Mouse (Mus musculus): ENCODE results near the gene Ptpn13.

The Ptpn13 gene

GRCm38 (mm10) chr5:103595394-103596226 is 170.6 kb downstream of the Ptpn13 start:
- no peak for DNase-seq (ENCODE audit: low spot score)

DNA sequence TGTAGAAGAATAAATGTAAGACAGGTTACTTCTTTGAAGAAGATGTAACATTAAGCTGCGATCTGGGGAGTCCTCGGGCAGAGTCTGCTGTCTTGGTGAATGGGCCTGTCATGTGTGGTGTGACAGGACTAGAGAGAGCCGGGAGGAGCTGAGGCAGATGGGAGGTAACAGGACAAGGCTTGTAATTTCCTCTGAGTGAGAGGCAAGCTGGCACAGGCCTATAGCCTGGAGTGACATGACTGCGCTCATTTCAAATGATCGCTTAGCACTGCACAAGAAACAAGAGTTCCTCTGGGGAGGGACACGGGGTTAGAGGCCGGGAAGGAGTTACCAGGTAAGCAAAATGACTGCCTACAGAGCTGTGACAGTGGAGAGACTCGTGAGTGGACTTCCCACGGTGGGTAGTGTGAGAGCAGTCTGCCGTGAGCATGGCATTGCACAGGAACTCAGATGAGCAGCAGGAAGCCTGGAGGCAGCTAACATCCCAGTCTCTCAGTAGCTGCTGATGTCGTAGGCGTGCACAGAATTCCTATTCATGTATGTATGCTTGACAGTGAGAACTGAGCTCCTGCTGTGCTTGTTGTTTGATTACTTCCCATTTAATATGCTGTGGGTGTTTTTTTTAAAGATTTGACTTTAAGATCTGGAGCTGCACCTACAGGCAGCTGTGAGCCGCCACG is 171.6 kb downstream of the Ptpn13 start:
- DNase-seq (ENCODE audit: low spot score) = no peak

GRCm38 (mm10) chr5:103597604-103598003 is 172.6 kb downstream of the Ptpn13 start:
- DNase-seq (ENCODE audit: low spot score) = no peak

- DNase-seq (ENCODE audit: low spot score) = no peak
These were observed 173.3 kb downstream of the Ptpn13 start for GRCm38 (mm10) chr5:103598264-103598663.

DNA sequence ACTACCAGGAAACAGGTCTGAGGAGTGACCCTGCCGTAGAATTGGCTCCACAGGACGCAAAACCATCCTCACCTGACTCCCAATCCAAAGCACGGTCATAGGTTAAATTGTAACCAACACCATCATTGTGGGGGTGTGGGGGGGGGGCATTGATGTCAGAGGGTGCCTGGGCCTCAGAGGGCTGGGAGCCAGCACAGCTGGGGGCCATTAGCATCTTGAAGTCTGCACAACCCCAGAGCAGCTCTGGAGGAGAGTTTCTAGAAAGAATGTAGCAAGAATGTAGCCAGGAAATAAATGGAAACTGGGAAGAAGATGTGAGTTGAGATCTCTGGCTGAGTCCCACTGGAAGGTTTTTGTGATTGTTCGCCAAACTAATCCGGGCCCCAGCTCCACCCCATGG is 173.9 kb downstream of the Ptpn13 start:
- no peak for DNase-seq (ENCODE audit: low spot score)

DNA sequence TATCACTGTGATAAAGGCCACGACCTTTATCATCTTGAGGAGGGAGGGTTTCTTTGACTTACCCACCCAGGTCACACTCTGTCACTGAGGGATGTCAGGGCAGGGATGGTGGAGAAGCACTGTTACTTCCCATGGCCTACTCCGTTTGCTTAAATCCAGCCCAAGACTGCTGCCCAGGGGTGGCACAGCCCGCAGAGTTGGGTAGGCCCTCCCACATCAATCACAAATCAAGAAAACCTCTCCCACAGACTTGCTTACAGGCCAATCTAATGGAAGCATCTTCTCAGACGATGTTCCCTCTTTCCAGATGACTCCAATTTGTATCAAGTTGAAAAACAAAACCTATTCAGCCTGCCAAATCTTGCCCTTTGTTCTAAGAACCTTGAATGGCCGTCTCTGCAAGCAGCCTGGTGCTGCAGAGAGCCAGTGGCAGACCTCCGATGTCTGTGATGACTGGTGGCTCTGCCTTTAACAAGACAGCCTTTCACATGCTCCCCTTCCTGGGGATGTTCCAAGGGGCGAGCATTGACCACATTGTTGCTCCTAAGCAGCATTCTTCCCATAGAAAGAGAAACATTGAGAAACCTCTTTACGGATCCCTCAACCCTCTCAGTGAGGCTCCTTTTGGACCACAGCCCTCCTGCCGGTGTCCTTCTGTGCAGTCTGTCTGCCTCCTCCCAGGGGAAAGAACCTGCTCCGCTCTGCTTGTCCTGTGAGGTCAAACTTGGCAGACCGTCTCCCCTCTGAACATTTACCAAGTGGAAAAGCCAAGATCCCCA is 178.3 kb downstream of the Ptpn13 start:
- DNase-seq (ENCODE audit: low spot score) = no peak

DNA sequence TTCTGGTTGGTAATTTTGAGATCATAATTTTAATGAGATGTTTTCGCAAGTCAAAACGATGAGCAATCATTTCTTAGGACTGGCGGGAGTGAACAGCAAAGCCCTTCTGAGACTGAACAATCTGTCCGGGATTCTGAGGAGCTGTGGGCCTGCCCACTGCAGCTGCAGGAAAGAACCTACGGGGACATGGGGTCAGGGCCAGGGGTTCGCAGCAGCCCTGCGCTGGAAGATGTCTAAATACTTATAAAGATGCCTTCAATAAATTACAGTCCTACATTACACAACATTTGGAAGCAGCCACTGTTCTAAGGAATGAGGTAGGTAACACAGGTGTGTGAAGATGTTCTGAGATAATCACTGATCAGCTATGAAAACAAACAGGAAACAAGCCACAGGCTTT is 180.7 kb downstream of the Ptpn13 start:
- no peak for DNase-seq (ENCODE audit: low spot score)

DNA sequence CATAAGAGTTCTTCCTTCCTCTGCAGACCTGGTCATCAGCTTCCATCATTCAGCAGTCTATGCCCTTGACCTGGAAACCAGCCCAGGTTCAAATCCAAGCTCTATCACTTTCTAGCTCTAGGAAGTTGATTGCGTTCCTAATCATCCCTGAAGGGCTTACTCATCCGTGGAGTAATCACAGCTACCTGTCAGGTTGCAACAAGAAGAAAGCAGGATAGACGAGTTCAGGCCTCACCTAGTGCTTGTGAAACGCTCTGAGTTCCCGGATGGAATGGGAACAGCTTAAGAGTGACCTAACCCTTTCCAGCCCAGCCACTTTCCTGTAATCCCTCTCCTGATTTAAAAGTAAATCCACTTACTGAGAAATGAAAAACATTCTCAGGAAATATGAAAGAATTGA is 185.2 kb downstream of the Ptpn13 start:
- DNase-seq (ENCODE audit: low spot score) = no peak

DNA sequence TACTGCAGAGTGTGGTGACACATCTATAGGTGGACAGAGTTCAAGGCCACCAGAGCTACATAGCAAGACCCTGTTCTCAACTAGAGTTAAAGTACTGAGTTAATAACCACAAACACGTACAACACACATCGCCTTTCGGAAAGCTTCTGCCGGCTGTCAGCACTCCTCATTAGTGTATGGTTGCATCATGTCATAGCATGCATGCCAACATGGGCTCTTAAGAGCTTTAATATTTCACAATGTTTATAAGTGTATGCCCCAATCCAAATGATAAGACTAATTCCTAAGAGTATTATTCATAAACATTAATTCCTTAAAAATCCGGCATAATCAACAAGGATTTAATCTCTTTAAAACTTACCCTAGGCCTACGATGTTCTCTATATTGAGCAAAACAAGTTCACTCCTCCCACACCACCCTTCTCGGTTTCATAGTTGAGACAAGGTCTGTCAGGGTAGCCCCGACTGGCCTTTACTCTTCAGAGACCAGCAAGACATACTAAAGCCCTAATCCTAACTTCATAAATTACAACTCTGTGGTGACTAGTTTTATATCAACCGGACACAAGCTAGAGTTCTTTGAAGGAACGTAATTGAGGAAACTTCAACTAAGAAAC is 186.0 kb downstream of the Ptpn13 start:
- DNase-seq (ENCODE audit: low spot score) = no peak

DNA sequence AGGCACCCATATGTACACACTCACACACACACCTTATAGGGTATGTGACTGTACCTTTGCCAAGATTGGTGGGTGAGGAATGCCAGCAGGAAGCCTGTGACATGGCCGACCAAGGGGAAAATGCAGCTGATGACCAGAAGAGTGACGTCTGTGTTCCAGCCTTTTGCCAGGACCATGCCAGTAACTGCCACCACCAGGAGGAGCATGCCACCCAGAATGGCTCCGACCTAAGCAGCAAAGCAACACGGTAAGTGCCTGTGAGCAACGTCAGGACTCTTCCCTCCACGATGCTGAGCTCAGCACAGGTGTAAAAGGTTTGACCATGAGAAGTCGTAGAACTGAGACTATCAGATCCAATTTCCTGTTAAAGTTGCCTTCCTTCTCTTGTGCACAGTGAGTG is 187.3 kb downstream of the Ptpn13 start:
- no peak for DNase-seq (ENCODE audit: low spot score)

DNA sequence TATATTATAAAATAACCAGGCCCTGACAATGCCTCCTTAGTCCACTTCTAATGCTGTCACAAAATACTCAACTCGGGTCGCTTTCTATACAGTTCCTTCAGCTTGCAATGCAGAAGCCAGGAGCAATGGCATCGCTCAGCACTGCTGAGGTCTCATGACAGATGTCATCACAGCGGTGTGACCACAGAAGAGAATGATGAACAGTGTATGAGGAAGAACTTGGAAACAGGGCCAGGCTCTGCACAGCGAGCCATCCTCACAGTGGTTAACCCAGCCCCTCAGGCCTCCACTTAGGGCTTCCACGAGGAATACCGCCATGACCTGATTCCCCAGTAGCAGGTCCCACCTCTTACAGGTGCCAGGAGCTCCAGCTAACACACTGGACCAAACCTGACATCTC is 189.4 kb downstream of the Ptpn13 start:
- no peak for DNase-seq (ENCODE audit: low spot score)

- no peak for DNase-seq (ENCODE audit: low spot score)
These were observed 192.2 kb downstream of the Ptpn13 start for GRCm38 (mm10) chr5:103617191-103617590.

GRCm38 (mm10) chr5:103620301-103620973 is 195.4 kb downstream of the Ptpn13 start:
- DNase-seq (ENCODE audit: low spot score) = no peak

- DNase-seq (ENCODE audit: low spot score) = no peak
These were observed 197.3 kb downstream of the Ptpn13 start for GRCm38 (mm10) chr5:103622321-103622720.

DNA sequence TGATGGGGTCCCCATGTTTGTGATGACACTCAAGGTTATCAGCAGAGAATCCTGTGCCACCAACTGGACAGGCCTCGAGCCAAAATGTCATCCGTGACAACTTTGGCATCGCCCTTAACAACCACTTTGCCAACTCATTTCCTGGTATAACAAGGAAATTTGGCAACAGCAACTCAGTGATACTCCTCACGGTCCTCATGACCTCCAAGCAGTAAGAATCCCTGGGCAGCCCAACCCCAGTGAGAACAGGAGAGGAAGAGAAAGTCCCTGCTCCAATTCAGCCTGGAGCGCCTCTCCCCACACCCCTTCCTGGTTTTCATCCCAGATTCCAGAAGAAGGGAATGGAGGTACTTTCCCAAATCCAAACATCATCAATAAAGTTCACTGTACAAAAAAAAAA is 199.8 kb downstream of the Ptpn13 start:
- DNase-seq (ENCODE audit: low spot score) = no peak

DNA sequence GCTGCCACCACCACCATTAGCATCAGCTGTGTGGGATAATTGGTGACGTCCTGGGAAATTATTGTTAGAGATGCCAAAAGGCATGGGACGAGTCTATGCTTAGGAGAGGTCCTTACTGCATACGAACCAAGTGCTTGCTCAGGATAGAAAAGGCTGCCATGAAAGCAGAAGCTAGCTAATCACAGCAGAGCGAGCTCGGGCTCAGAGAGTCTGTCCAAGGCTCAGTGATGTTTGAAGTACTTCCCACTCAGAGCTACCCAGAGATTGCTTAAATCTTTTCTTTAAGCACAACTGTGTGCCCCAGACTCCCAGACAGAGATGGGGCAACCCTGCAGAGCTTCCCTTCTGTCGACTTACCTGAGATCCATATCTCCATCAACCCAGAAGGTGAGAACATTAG is 203.5 kb downstream of the Ptpn13 start:
- no peak for DNase-seq (ENCODE audit: low spot score)

DNA sequence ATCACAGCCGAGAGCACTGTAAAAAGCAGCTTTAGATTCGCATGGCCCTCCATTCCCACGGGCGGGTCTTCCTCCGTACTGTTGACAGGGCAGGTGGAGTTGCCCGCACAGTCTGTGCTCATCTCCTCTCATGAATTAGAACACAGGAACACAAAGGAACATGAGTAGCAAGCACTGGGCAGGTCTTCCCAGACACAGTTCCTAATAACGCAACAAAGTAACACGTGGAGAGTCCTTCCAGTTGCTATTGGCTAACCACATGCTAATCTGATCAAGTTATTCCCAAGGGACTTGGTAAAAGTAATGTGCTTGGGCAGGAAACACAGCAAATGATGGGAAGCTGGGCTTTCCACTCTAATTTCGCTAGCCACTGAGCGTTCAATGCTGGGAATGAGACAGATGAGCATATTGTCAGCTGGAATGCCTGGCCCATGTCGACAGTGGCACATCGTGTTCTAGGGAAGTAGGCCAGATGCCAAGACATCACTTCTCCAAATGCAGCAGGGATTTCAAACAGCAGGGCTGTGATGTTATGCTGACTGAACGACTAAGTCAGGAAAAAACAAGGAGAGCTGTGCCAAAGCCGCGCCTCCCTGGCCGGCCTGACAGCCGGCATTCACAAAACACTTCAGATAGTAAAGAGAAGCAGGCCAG is 204.2 kb downstream of the Ptpn13 start, which contains the start of gene Slc10a6:
Gene Slc10a6, minus strand, starts transcription at position 293 of the 654 bp plus-strand sequence.
- DNase-seq (ENCODE audit: low spot score) = no peak

DNA sequence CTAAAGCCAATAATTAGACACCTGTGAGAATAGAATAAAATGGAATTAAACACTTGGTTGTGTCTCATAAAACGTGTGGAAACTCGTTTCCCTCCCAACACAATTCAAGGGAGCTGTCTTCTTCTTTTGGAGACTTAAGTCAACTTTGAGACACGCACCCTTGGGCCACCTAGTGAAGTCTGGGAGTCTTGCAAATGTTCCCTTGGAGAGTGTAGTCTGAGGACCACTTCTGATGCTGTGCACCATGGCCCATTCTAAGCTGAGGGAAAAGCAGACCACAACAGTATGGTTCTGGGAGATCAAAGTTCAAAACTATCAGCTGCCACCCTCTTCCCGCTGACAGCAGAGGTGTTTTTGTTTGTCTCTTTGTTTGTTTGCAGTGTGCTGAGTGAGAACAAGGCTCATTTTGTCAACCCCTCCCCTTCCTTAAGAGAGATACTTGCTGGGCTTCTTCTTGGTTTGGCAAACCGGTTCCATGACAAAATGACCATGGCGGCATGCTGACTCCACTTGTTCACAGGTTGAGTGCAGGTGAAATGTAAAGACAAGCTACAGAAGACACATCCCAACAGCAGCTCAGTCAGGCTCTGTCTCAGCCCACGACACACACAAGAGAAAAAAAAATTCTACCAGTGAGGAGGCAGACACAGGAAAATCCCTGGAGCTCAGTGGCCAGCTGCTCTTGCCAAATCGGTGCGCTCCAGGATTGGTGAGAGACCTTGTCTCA is 205.0 kb downstream of the Ptpn13 start:
- no peak for DNase-seq (ENCODE audit: low spot score)

GRCm38 (mm10) chr5:103637162-103637561 is 212.2 kb downstream of the Ptpn13 start:
- no peak for DNase-seq (ENCODE audit: low spot score)

- no peak for DNase-seq (ENCODE audit: low spot score)
These were observed 219.2 kb downstream of the Ptpn13 start for GRCm38 (mm10) chr5:103644167-103644566.

All from embryo, embryonic 10.5 days (tissue).